Mouse (Mus musculus) kidney, postnatal 14 days (tissue): ENCODE data around the gene Gm20708.

Source experiments
- DNase-seq: peaks from one replicate; pipeline ENCODE4 v3.0.0; 2022; ENCODE audit warnings: mixed read lengths

Gene Gm20708

GRCm38 (mm10) chr11:117871376-117871775, 61.9 kb downstream of the Gm20708 start:
- DNase-seq = no peak

GRCm38 (mm10) chr11:117871911-117872584, 62.6 kb downstream of the Gm20708 start:
- DNase-seq = no peak

GRCm38 (mm10) chr11:117872861-117873608, 63.6 kb downstream of the Gm20708 start, which contains the start of gene Tha1:
TSS of gene Tha1 (minus strand) at chr11:117873481.
- peak; percentile 90 for DNase-seq

GRCm38 (mm10) chr11:117874419-117874818, 65.0 kb downstream of the Gm20708 start:
- DNase-seq = no peak

- no peak for DNase-seq
Observed at GRCm38 (mm10) chr11:117875681-117876080, 66.2 kb downstream of the Gm20708 start.

- DNase-seq = peak; percentile 67
Observed at GRCm38 (mm10) chr11:117877917-117878745, 68.7 kb downstream of the Gm20708 start.

GRCm38 (mm10) chr11:117878892-117879291, 69.4 kb downstream of the Gm20708 start:
- DNase-seq = no peak

GRCm38 (mm10) chr11:117879676-117880075, 70.2 kb downstream of the Gm20708 start:
- DNase-seq = no peak

GRCm38 (mm10) chr11:117880336-117880976, 71.0 kb downstream of the Gm20708 start:
- DNase-seq = no peak

DNA sequence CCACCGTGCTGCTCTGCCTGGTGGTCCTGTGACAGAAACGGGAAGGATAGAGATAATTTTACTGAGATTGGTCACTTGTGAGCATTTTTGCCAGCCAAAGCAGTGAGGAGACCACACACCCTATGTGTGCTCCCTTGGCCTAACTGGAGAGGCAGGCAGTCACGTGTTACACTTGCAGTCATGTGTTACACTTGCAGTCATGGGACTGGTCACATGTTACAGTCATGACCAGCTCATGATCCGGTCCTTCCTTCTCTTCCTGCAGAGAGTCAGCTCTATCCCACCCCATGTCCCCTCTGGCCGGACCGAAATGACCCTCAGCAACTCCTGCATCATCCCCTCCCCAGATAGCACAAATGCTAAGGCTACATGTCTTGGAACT, 71.5 kb downstream of the Gm20708 start:
- DNase-seq = no peak

GRCm38 (mm10) chr11:117881787-117882186, 72.3 kb downstream of the Gm20708 start:
- DNase-seq = peak; percentile 76

- DNase-seq = peak; percentile 42
Observed at GRCm38 (mm10) chr11:117882208-117882607, 72.7 kb downstream of the Gm20708 start.

DNA sequence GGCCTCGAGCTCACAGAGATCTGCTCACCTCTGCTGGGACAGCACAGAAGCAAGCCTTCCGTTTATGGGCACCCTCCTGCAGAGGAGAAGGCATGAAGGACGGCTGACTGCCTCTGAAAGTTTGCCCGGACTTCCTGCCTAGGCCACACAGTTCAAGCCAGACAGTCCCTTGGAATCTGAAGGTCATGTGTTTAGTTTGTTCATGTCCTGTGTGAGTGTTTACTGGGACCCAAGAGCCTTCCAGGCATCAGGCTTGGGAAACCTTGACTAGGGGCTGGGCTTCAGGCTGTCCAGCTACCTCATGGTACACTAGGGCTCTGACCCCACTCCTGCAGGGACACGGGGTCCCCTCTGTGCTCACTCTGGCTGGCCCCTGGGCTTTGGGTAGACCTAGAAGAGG, 76.5 kb downstream of the Gm20708 start:
- DNase-seq = no peak

DNA sequence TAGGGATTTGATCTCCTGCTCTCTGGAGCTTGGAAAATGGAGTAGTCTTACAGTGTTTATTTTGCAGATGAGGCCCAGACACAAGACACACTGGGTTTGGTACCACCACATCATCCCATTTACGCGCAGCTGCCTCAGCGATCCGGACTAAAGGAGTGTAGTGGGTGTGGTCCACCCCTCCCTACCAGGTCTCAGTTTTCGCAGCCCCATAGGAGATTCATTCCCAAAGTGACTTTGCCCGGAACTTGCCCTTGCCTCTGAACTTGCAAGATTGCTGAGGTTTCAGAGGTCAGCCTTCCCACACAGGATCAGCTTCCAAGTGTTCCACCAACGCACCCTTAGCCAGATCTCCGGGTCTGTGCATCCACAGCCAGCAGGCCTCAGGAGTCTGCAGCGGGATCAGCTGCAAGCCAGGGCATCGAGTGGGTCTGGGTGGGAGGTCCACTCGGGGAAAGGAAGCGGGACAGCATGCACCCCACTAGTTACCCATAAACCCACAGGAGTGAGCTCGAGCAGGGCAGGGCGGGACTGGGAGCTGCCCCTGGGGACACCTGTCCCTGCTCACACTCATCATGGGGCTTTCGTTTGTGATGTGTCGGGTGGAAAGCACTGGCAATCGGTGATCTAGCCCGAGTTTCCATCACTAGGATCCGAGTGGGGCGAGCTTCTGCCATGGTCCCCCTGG, 78.8 kb downstream of the Gm20708 start:
- no peak for DNase-seq

DNA sequence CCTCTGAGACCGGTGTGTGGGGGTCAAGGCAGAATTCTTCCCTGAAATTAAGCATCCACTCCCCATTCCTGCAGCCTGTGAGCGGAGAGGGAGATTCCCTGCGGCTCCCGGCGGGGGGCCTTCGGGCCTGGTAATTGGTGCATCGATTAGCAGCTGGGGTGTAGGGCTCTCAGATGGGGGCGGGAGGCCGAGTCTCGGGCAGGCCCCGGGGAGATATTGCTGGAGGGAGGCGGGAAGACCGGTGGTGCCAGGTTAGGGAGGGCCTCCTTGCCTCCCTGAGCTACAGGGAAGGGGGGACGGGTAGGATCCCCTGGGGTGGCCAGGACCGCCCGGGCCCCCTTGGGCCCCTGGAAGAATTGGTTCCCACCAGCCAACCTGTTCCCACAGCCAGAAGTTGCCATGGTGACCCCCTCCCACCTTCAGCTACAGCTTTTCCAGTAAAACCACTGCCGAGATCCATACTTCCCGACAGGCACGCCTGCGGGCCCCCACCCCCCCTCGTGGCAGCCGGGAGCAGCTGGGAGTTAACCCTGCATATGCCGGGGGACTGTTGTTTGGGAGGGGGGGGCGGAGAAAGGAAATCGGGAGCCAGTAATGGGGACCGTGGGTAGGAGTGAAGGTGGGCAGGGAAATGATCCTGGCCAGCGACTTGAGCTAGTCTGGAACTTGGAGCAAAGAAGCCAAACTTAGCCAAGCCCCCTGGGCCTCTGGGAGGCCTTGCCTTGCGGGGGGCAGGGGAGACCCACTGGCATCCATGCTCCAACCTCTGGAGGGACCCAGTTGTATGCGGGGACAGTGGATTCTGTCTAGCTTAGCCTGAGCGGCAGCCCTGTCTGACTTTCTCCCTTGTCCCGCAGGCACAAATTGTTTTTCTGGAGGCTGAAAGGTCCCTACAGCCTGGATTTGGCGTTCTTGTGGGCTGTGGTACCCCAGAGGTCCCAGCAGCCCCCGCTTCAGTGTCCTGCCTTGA, 79.7 kb downstream of the Gm20708 start:
- no peak for DNase-seq
